In genomic region chr9:41264485-41264884, GRCm38 (mm10) we compare ENCODE assay signal across 14 mouse cellular contexts.
A peak's percentile ranks its signal among the peaks of the same experiment; 100 is the strongest.
DNase-seq lines count a peak whose midpoint lies in the region; ATAC-seq lines count a peak whose summit lies in the region.
"Had no signal": no experiment of that assay in that cellular context is flagged by ENCODE, and none has a peak within 500 bp of the region (broad histone marks: within the 10 kb centered on the region; RNA-seq: fewer than 3 reads in every experiment).

No protein-coding gene starts in this region.

- ATAC-seq in forebrain, embryonic 14.5 days: no peak
- ATAC-seq in forebrain, embryonic 11.5 days (replicated peaks; ENCODE audit: low FRiP score): no peak
- no peak for ATAC-seq in midbrain, embryonic 14.5 days (ENCODE audit: low FRiP score, low TSS enrichment)
- no peak for ATAC-seq in midbrain, embryonic 13.5 days
- ATAC-seq in embryonic facial prominence, embryonic 14.5 days (ENCODE audit: low read depth): no peak
- ATAC-seq: intestine, embryonic 16.5 days had no signal

- WGBS in forebrain, embryonic 14.5 days: 49% methylated on average over 6 of the region's 6 CpGs
- WGBS in forebrain, embryonic 11.5 days: 59% methylated on average over 6 of the region's 6 CpGs
- WGBS in midbrain, embryonic 14.5 days: 47% methylated on average over 6 of the region's 6 CpGs
- 43% methylated on average over 6 of the region's 6 CpGs for WGBS in midbrain, embryonic 13.5 days
- 22% methylated on average over 6 of the region's 6 CpGs for WGBS in embryonic facial prominence, embryonic 14.5 days

- no peak overlapping the region for H3K4me2 ChIP-seq in forebrain, embryonic 14.5 days (ENCODE audit: low read length)
- no peak overlapping the region for H3K4me2 ChIP-seq in forebrain, embryonic 11.5 days (ENCODE audit: low read depth, low read length, severe bottlenecking)
- H3K4me2 ChIP-seq in midbrain, embryonic 14.5 days (ENCODE audit: low read length): no peak overlapping the region
- no peak overlapping the region for H3K4me2 ChIP-seq in midbrain, embryonic 13.5 days (replicated peaks)
- no peak overlapping the region for H3K4me2 ChIP-seq in embryonic facial prominence, embryonic 14.5 days (ENCODE audit: low read depth, low read length)
- H3K4me2 ChIP-seq: neural tube, embryonic 12.5 days had no signal

- H3K9me3 ChIP-seq in forebrain, embryonic 14.5 days (replicated peaks; ENCODE audit: control insufficient read depth, low read length): no peaks in the 10 kb centered on the region
- no peaks in the 10 kb centered on the region for H3K9me3 ChIP-seq in forebrain, embryonic 11.5 days (ENCODE audit: control insufficient read depth, low read length)
- H3K9me3 ChIP-seq in midbrain, embryonic 14.5 days (ENCODE audit: control insufficient read depth, low read length): no peaks in the 10 kb centered on the region
- no peaks in the 10 kb centered on the region for H3K9me3 ChIP-seq in midbrain, embryonic 13.5 days
- no peaks in the 10 kb centered on the region for H3K9me3 ChIP-seq in embryonic facial prominence, embryonic 14.5 days (ENCODE audit: control insufficient read depth, low read length)
- H3K9me3 ChIP-seq: G1E; megakaryocyte, embryonic 14.5 days; neural tube, embryonic 12.5 days had no signal

- H3K27me3 ChIP-seq in forebrain, embryonic 14.5 days (replicated peaks; ENCODE audit: control insufficient read depth, insufficient read depth, low read length): no peaks in the 10 kb centered on the region
- H3K27me3 ChIP-seq in forebrain, embryonic 11.5 days (ENCODE audit: control insufficient read depth, insufficient read depth, low read length): no peaks in the 10 kb centered on the region
- no peaks in the 10 kb centered on the region for H3K27me3 ChIP-seq in midbrain, embryonic 14.5 days (ENCODE audit: control insufficient read depth, insufficient read depth, low read length)
- H3K27me3 ChIP-seq in midbrain, embryonic 13.5 days: no peaks in the 10 kb centered on the region
- H3K27me3 ChIP-seq in embryonic facial prominence, embryonic 14.5 days (replicated peaks; ENCODE audit: control insufficient read depth, insufficient read depth, low read length): no peaks in the 10 kb centered on the region
- H3K27me3 ChIP-seq: neural tube, embryonic 12.5 days had no signal

- DNase-seq in forebrain, embryonic 14.5 days (ENCODE audit: low spot score): peak; percentile 50
- DNase-seq in forebrain, embryonic 11.5 days (ENCODE audit: low spot score): no peak
- peak; percentile 14 for DNase-seq in midbrain, embryonic 14.5 days
- DNase-seq in embryonic facial prominence, embryonic 14.5 days (ENCODE audit: low spot score): peak; percentile 56
- DNase-seq in retina, postnatal 1 day: peak; percentile 70
- no peak for DNase-seq in kidney, postnatal 25 days
- no peak for DNase-seq in c-Kit-positive CD71-positive TER-119-positive erythroid progenitor cells, embryonic 14.5 days (ENCODE audit: low spot score)
- DNase-seq: right cerebral cortex, postnatal 14 days; thymus, postnatal 4 days had no signal

- no peak overlapping the region for H3K9ac ChIP-seq in forebrain, embryonic 14.5 days (ENCODE audit: low read length)
- H3K9ac ChIP-seq in forebrain, embryonic 11.5 days (ENCODE audit: low read length): no peak overlapping the region
- H3K9ac ChIP-seq in midbrain, embryonic 14.5 days (replicated peaks; ENCODE audit: low read length): no peak overlapping the region
- H3K9ac ChIP-seq in midbrain, embryonic 13.5 days (replicated peaks): no peak overlapping the region; the same call in 1 of the 2 replicates
- H3K9ac ChIP-seq in embryonic facial prominence, embryonic 14.5 days (ENCODE audit: low read depth, low read length): no peak overlapping the region
- H3K9ac ChIP-seq: neural tube, embryonic 12.5 days had no signal

- no peak overlapping the region for H3K4me3 ChIP-seq in forebrain, embryonic 14.5 days (ENCODE audit: low read depth, low read length)
- no peak overlapping the region for H3K4me3 ChIP-seq in forebrain, embryonic 11.5 days (ENCODE audit: low read depth, low read length)
- H3K4me3 ChIP-seq in midbrain, embryonic 14.5 days (replicated peaks; ENCODE audit: low read depth, low read length): no peak overlapping the region
- H3K4me3 ChIP-seq in midbrain, embryonic 13.5 days (replicated peaks): no peak overlapping the region
- no peak overlapping the region for H3K4me3 ChIP-seq in embryonic facial prominence, embryonic 14.5 days (ENCODE audit: low read depth, low read length)
- H3K4me3 ChIP-seq: megakaryocyte, embryonic 14.5 days; neural tube, embryonic 12.5 days had no signal

- H3K36me3 ChIP-seq in forebrain, embryonic 14.5 days (ENCODE audit: control insufficient read depth, insufficient read depth, low read length): no peaks in the 10 kb centered on the region
- H3K36me3 ChIP-seq in forebrain, embryonic 11.5 days (ENCODE audit: control insufficient read depth, insufficient read depth, low read length): no peaks in the 10 kb centered on the region
- H3K36me3 ChIP-seq in midbrain, embryonic 14.5 days (ENCODE audit: control insufficient read depth, insufficient read depth, low read length): no peaks in the 10 kb centered on the region
- H3K36me3 ChIP-seq in midbrain, embryonic 13.5 days: no peaks in the 10 kb centered on the region
- H3K36me3 ChIP-seq in embryonic facial prominence, embryonic 14.5 days (ENCODE audit: control insufficient read depth, insufficient read depth, low read length): no peaks in the 10 kb centered on the region
- H3K36me3 ChIP-seq: G1E; neural tube, embryonic 12.5 days had no signal

- no peak overlapping the region for H3K27ac ChIP-seq in forebrain, embryonic 14.5 days (ENCODE audit: low read depth, low read length)
- no peak overlapping the region for H3K27ac ChIP-seq in forebrain, embryonic 11.5 days (ENCODE audit: low read depth, low read length)
- H3K27ac ChIP-seq in midbrain, embryonic 14.5 days (replicated peaks; ENCODE audit: low read depth, low read length): no peak overlapping the region
- no peak overlapping the region for H3K27ac ChIP-seq in midbrain, embryonic 13.5 days
- H3K27ac ChIP-seq in embryonic facial prominence, embryonic 14.5 days (replicated peaks; ENCODE audit: low read depth, low read length): peak overlapping the region; percentile 12; the same call in 1 of the 2 replicates
- H3K27ac ChIP-seq: neural tube, embryonic 12.5 days had no signal

- H3K4me1 ChIP-seq in forebrain, embryonic 14.5 days (ENCODE audit: control insufficient read depth, insufficient read depth, low read length): no peaks in the 10 kb centered on the region; the same call in 1 of the 2 replicates
- 0 out of 2 replicates have a peak, but pooled peaks cover 1% of the 10 kb centered on the region for H3K4me1 ChIP-seq in forebrain, embryonic 11.5 days (replicated peaks; ENCODE audit: control insufficient read depth, insufficient read depth, low read length)
- no peaks in the 10 kb centered on the region; the same call in 1 of the 2 replicates for H3K4me1 ChIP-seq in midbrain, embryonic 14.5 days (ENCODE audit: control insufficient read depth, insufficient read depth, low read length)
- peaks cover 3% of the 10 kb centered on the region; the same call in 1 of the 2 replicates for H3K4me1 ChIP-seq in midbrain, embryonic 13.5 days (replicated peaks)
- H3K4me1 ChIP-seq in embryonic facial prominence, embryonic 14.5 days (ENCODE audit: control insufficient read depth, insufficient read depth, low read length): peaks cover 8% of the 10 kb centered on the region
- H3K4me1 ChIP-seq: megakaryocyte, embryonic 14.5 days had no signal

Comparison
In these comparisons a context has a peak if more than half of its experiments do, and no peak if none do; other contexts are left out.
1. DNase-seq: peak in forebrain, embryonic 14.5 days (single experiment), midbrain, embryonic 14.5 days (single experiment), embryonic facial prominence, embryonic 14.5 days (single experiment) and retina, postnatal 1 day (single experiment); none in forebrain, embryonic 11.5 days (single experiment), kidney, postnatal 25 days (0 of 2) and c-Kit-positive CD71-positive TER-119-positive erythroid progenitor cells, embryonic 14.5 days (single experiment).